Mouse (Mus musculus) neural tube, embryonic 14.5 days (tissue): ENCODE measurements around the gene Syce3. TPM values are rescaled to one million over a fixed set of nuclear protein-coding genes. Genes with fewer than 3 reads are reported as not detected.
"Not testable (repeated sequence)": the region's sequence is repeated elsewhere in the genome, so short reads cannot be mapped to it uniquely, and the experiment has no call there.

ENCODE experiments used
- ATAC-seq: fragments of 200-750 bp; cut with Nextera tagmentation; 2 replicates; pipeline ENCODE4 v1.8.0; 2017; ENCODE audit warnings: low read depth, mild to moderate bottlenecking, moderate TSS enrichment, moderate library complexity
- H3K27ac ChIP-seq: fragments of 300-500 bp; sonication (generic); 2 replicates; pipeline ENCODE4 v1.5.1; 2014; ENCODE audit warnings: low read depth, mild to moderate bottlenecking, control low read depth, low read length, moderate library complexity, mixed read lengths
- H3K27me3 ChIP-seq: fragments of 300-500 bp; sonication (generic); 2 replicates; pipeline ENCODE4 v1.6.1; 2014; ENCODE audit warnings: low read length; ENCODE audit not compliant: control insufficient read depth, insufficient read depth
- H3K36me3 ChIP-seq: fragments of 300-500 bp; sonication (generic); 2 replicates; pipeline ENCODE4 v1.6.1; 2014; ENCODE audit warnings: low read length, mixed read lengths; ENCODE audit not compliant: control insufficient read depth, insufficient read depth
- H3K4me1 ChIP-seq: fragments of 300-500 bp; sonication (generic); 2 replicates; pipeline ENCODE4 v1.6.1; 2014; ENCODE audit warnings: low read length; ENCODE audit not compliant: control insufficient read depth, insufficient read depth
- H3K4me2 ChIP-seq: fragments of 300-500 bp; sonication (generic); 2 replicates; pipeline ENCODE4 v1.6.1; 2014; ENCODE audit warnings: mild to moderate bottlenecking, low read depth, low read length, control low read depth
- H3K4me3 ChIP-seq: fragments of 300-500 bp; sonication (generic); 2 replicates; pipeline ENCODE4 v1.5.1; 2014; ENCODE audit warnings: low read depth, low read length, control low read depth, mixed read lengths
- H3K9ac ChIP-seq: fragments of 300-500 bp; sonication (generic); replicated peaks from 2 replicates; pipeline ENCODE4 v1.6.1; 2014; ENCODE audit warnings: low read depth, mild to moderate bottlenecking, control low read depth, low read length, mixed read lengths
- H3K9me3 ChIP-seq: fragments of 300-500 bp; sonication (generic); 2 replicates; pipeline ENCODE4 v1.6.1; 2016; ENCODE audit warnings: low read length; ENCODE audit not compliant: control insufficient read depth
- WGBS: fragments of 180-500 bp; shearing (Covaris S2); extraction: QIAGEN DNeasy Blood & Tissue Kit; methylation state at CpG from one replicate; pipeline ENCODE4 v1.1.7; 2014; 5-methylcytosine and 5-hydroxymethylcytosine counted together
- polyA plus RNA-seq: library from polyadenylated mRNA; unstranded; fragments of >200 nt; fragmentation: Nextera tagmentation; extraction: Ambion mirVana; gene quantifications from 2 replicates; pipeline ENCODE4 v1.2.1, GENCODE M21; 2014

Gene Syce3
- polyA plus RNA-seq, 1 experiment from 2014 or later: not detected

DNA sequence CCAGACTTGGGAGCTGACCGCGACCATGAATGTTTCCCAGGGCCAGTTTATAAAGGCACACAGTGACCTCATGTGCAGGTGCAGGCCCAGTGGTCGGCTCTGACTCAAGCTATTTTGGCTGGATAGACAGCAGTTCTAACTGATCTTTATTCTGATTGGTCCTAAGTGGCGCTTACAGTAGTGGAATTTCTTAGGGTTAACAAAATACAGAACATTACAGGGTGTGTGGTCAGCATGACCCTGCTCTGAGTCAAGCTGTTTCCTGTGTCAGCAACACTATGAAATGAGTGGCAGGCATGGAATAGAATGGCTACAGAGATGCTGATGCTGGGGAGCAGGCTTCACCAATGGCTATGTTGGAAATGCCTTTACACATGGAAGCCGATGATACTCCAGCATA lies 25.6 kb upstream of the Syce3 start:
- Histone ChIP-seq H3K4me1 (0 out of 2 replicates have a peak, but pooled peaks cover 3% of the 10 kb centered on the region), H3K36me3 (no peaks in the 10 kb centered on the region), H3K9ac (no peak overlapping the region), H3K27me3 (no peaks in the 10 kb centered on the region), H3K27ac (no peak overlapping the region), H3K4me2 (no peak overlapping the region), H3K4me3 (no peak overlapping the region), H3K9me3 (no peaks in the 10 kb centered on the region)
- ATAC-seq: no peak
- WGBS: 90% methylated on average over 5 of the region's 5 CpGs

DNA sequence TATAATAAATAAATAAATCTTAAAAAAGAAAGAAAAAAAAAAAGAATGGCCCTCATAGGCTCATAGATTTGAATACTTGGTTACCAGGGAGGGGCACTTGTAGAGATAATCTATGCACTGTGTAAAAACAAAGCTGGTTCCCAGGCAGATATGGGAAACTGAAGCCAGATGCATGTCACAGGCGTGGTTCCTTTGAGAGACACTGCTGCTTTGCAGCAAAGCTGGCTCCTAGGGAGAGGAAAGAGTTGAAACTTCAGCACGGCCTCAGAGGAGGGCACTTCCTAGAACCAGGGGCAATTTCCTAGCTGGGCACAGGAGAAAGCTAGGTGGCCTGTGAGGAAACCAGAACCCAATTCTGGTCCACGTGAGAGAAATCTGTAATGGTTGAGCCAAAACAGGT lies 23.8 kb upstream of the Syce3 start:
- no peak for ATAC-seq
- 0 out of 2 replicates have a peak, but pooled peaks cover 3% of the 10 kb centered on the region for H3K4me1 ChIP-seq

DNA sequence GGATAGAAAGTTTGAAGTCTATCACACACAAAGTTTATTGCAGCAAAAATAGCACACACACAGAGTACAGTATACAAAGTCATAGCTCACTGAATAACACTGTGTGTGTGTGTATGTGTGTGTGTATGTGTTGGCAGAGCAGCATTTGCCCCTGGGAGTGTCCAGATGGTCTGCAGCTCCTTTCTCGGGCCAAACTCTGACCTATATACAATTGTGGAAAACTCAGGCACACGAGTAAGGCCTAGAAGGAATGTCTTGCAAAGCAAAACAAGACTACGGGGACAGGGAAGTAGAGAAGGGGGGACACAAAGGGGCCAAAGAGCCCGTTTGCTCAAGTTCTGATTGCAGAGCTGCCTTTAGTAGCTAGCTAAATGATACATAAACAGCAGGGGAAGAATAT lies 22.6 kb upstream of the Syce3 start:
- H3K9me3 ChIP-seq: no peaks in the 10 kb centered on the region
- H3K27ac ChIP-seq: no peak overlapping the region
- whole genome bisulfite sequencing: 78% methylated on average over 4 of the region's 4 CpGs
- no peak overlapping the region for H3K4me3 ChIP-seq
- no peak overlapping the region for H3K9ac ChIP-seq
- no peaks in the 10 kb centered on the region for H3K27me3 ChIP-seq
- no peaks in the 10 kb centered on the region for H3K36me3 ChIP-seq
- H3K4me1 ChIP-seq: peaks cover 11% of the 10 kb centered on the region
- no peak overlapping the region for H3K4me2 ChIP-seq
- ATAC-seq: no peak

More for the DNA sequence above, 23.8 kb upstream of the Syce3 start:
- Histone ChIP-seq H3K9me3 (no peaks in the 10 kb centered on the region), H3K4me3 (no peak overlapping the region), H3K27me3 (no peaks in the 10 kb centered on the region), H3K36me3 (no peaks in the 10 kb centered on the region), H3K4me2 (no peak overlapping the region), H3K27ac (no peak overlapping the region), H3K9ac (no peak overlapping the region)
- WGBS: 85% methylated on average over 3 of the region's 3 CpGs

- peaks cover 11% of the 10 kb centered on the region for H3K4me1 ChIP-seq
- H3K4me2 ChIP-seq: no peak overlapping the region
- no peaks in the 10 kb centered on the region for H3K27me3 ChIP-seq
- H3K27ac ChIP-seq: no peak overlapping the region
- peaks cover 7% of the 10 kb centered on the region; the same call in 1 of the 2 replicates for H3K36me3 ChIP-seq
- no peaks in the 10 kb centered on the region for H3K9me3 ChIP-seq
- WGBS: 96% methylated on average over 6 of the region's 6 CpGs
- H3K9ac ChIP-seq: no peak overlapping the region
- ATAC-seq: no peak
- no peak overlapping the region for H3K4me3 ChIP-seq
Observed at GRCm38 (mm10) chr15:89431806-89432205, 21.5 kb upstream of the Syce3 start.

DNA sequence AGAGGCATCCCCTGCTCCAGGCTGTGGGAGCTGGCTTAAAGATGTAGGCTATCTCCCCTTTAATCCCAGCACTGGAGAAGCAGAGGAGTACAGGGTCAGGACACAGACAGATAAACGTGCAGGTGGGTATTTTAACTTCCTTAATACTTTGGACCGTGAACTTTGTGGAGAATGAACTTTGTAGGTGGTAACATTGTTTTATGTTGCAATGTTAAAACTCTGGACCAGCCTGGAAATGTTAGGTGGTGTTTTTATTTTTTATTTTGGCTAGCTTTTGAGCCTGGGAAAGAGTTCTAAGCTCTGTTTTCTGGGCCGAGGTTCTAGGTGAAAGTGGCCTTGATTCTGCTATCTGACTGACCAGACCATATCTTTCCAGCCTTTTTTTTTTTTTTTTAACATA lies 21.0 kb upstream of the Syce3 start:
- Histone ChIP-seq H3K4me1 (peaks cover 11% of the 10 kb centered on the region), H3K4me2 (no peak overlapping the region), H3K27me3 (no peaks in the 10 kb centered on the region), H3K4me3 (no peak overlapping the region), H3K36me3 (peaks cover 11% of the 10 kb centered on the region; the same call in 1 of the 2 replicates), H3K9me3 (no peaks in the 10 kb centered on the region), H3K27ac (no peak overlapping the region), H3K9ac (no peak overlapping the region)
- WGBS: 96% methylated on average over 3 of the region's 3 CpGs
- no peak for ATAC-seq

DNA sequence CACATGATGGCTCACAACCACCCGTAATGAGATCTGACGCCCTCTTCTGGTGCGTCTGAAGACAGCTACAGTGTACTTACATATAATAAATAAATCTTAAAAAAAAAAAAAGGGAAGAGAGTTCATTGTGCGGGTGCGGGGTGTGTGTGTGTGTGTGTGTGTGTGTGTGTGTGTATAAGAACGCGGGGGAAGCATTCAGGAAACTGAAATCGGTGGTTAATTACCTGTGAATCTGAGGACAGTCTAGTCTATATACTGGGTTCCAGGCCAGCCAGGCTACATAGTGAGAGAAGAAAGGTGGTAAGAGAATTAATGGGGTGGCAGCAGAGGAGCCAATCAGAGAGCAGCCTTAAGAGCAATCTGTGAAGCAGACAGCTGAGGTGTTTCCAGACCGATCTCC lies 20.5 kb upstream of the Syce3 start:
- Histone ChIP-seq H3K4me1 (peaks cover 11% of the 10 kb centered on the region), H3K36me3 (peaks cover 11% of the 10 kb centered on the region; the same call in 1 of the 2 replicates), H3K4me2 (peak overlapping the region; percentile 95)
- WGBS: 91% methylated on average over 7 of the region's 9 CpGs
- not testable (repeated sequence) for H3K27me3 ChIP-seq, H3K9ac ChIP-seq, H3K9me3 ChIP-seq, H3K4me3 ChIP-seq, ATAC-seq, H3K27ac ChIP-seq

DNA sequence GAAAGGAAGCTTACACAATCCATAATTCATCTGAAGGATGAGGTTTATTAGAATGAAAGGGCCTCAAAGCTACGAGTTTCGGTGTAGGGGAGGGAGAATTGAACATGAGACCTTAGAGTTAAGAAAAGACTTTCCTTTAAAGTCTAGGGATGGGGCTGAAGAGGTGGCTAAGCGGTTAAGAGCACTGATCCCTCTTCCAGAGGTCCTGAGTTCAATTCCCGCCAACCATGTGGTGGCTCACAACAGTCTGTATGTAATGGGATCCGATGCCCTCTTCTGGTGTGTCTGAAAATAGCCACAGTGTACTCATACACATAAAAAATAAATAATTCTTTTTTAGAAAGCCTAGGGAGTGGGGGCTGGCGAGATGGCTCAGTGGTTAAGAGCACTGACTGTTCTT lies 20.0 kb upstream of the Syce3 start:
- H3K9ac ChIP-seq: peak overlapping the region; percentile 82; the same call in 1 of the 2 replicates

DNA sequence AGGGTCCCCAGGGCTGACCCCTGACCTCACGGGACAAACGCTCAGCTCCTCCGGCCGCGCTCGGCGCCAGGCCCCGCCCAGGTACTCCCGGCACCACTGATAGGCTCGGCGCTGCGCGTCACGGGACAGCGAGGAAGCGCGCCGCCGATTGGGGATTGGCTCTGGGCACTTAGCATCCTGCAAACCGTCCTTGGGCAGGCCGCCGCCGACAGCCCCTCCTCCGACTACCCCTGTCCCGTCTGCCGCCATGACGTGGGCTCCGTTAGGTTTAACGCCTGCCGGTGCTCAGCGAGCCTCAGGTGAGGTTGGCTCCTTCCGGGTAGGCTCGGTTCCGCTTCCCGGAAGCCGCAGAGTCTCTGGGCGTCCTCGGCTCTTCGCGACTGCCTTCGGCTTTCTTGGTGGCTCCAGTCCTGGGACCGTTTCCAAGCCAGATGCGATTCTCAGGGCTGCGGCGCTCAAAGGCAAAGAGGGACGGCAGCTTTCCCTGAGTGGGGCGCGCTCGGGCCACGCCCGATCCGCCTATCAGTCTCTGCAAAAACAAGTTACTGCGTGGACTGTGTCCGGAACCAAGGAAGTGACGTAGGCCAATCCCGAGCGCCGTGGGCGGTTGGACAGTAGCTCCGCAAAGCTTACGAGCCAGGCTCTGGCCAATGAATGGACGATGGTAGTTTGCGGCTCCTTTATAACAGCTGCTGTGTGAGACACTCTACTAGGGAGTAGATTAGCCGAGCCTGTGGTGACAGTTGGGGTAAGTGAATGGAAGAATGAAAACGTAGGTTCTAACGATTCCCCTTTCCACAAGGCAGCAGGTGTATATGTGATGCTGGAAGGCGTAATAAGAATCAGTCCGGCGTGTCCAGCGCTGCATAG lies 19.3 kb upstream of the Syce3 start, which contains the start of the genes C730034F03Rik, Gm44502 and Chkb:
TSS of gene C730034F03Rik (plus strand) at position 238 of the 870 bp plus-strand sequence.
TSS of gene Gm44502 (minus strand) at position 345 of the 870 bp plus-strand sequence.
TSS of gene Chkb (minus strand) at position 557 of the 870 bp plus-strand sequence.
- ATAC-seq: peak; percentile 95
- no peaks in the 10 kb centered on the region for H3K9me3 ChIP-seq
- H3K27ac ChIP-seq: peak within 1 kb of the TSS; percentile 96
- peak within 1 kb of the TSS; percentile 62 for H3K4me3 ChIP-seq
- H3K4me2 ChIP-seq: peak within 1 kb of the TSS; percentile 95
- H3K36me3 ChIP-seq: peaks cover 11% of the 10 kb centered on the region; the same call in 1 of the 2 replicates
- peak within 1 kb of the TSS; percentile 82 for H3K9ac ChIP-seq
- under 1% methylated on average over 70 of the region's 70 CpGs for WGBS
- peaks cover 11% of the 10 kb centered on the region for H3K4me1 ChIP-seq
- H3K27me3 ChIP-seq: no peaks in the 10 kb centered on the region

More for the DNA sequence above, 20.0 kb upstream of the Syce3 start:
- H3K4me2 ChIP-seq: peak overlapping the region; percentile 95
- peaks cover 11% of the 10 kb centered on the region for H3K4me1 ChIP-seq
- no peaks in the 10 kb centered on the region for H3K9me3 ChIP-seq
- H3K27me3 ChIP-seq: no peaks in the 10 kb centered on the region
- peak overlapping the region; percentile 96 for H3K27ac ChIP-seq
- peak overlapping the region; percentile 62 for H3K4me3 ChIP-seq
- peaks cover 11% of the 10 kb centered on the region; the same call in 1 of the 2 replicates for H3K36me3 ChIP-seq
- ATAC-seq: no peak
- 47% methylated on average over 6 of the region's 6 CpGs for WGBS

GRCm38 (mm10) chr15:89428821-89429351 lies 18.6 kb upstream of the Syce3 start:
- peak overlapping the region; percentile 82 for H3K9ac ChIP-seq
- H3K27me3 ChIP-seq: no peaks in the 10 kb centered on the region
- 6% methylated on average over 22 of the region's 22 CpGs for WGBS
- H3K9me3 ChIP-seq: no peaks in the 10 kb centered on the region
- H3K4me1 ChIP-seq: peaks cover 11% of the 10 kb centered on the region
- peaks cover 11% of the 10 kb centered on the region; the same call in 1 of the 2 replicates for H3K36me3 ChIP-seq
- peak; percentile 56; the same call in 1 of the 2 replicates for ATAC-seq
- peak overlapping the region; percentile 62 for H3K4me3 ChIP-seq
- peak overlapping the region; percentile 96 for H3K27ac ChIP-seq
- peak overlapping the region; percentile 95 for H3K4me2 ChIP-seq
